Mouse (Mus musculus): ENCODE data around the gene Hspb7.

Hspb7 gene

GRCm38 (mm10) chr4:141420192-141420829 lies at the start of gene Hspb7:
TSS of gene Hspb7 (plus strand) at chr4:141420779.
- in situ Hi-C loops (cut with MboI; ENCODE audit: unreplicated experiment in 2 of 2), result loop anchor here (25.0 kb wide), 2 partner anchors 417 to 542 kb away; partner anchors contain the start of genes Cela2a (in 1 of the 2) and Ctrc (in 1 of the 2)

- in situ Hi-C loops (cut with MboI; ENCODE audit: unreplicated experiment in 2 of 2), result no loop called here
These were observed 48.2 kb upstream of the Hspb7 start for GRCm38 (mm10) chr4:141372426-141372825.

GRCm38 (mm10) chr4:141379674-141380073 lies 40.9 kb upstream of the Hspb7 start:
- in situ Hi-C loops (cut with MboI; ENCODE audit: unreplicated experiment in 2 of 2), result loop anchor here in 1 of 2 experiments (25.0 kb wide), 1 partner anchor 758 kb away; no protein-coding TSS in a partner anchor

GRCm38 (mm10) chr4:141382406-141382805 lies 38.2 kb upstream of the Hspb7 start:
- in situ Hi-C loops (cut with MboI; ENCODE audit: unreplicated experiment in 2 of 2), result loop anchor here in 1 of 2 experiments (25.0 kb wide), 1 partner anchor 755 kb away; no protein-coding TSS in a partner anchor

DNA sequence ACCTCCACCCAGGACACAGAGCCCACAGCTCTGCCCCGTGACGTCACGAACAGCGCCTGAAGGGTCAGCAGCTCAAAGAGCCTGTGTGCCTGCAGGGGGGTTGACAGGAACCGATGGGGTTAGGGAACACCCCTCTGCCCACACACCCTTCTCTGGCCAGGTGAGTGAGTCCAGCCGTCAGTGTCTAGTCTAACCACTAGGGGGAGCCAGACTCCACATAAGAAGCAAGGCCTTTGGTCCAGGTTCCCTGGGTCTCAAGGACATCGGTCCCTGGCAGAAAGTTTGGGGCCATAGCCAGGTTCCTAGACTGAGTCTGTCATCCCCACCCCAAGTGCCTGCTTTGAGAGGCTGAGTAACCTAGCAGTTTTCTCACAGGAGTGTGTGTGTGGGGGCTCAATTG lies 35.3 kb upstream of the Hspb7 start:
- in situ Hi-C loops (cut with MboI; ENCODE audit: unreplicated experiment in 2 of 2), result loop anchor here in 1 of 2 experiments (25.0 kb wide), 1 partner anchor 752 kb away; no protein-coding TSS in a partner anchor

DNA sequence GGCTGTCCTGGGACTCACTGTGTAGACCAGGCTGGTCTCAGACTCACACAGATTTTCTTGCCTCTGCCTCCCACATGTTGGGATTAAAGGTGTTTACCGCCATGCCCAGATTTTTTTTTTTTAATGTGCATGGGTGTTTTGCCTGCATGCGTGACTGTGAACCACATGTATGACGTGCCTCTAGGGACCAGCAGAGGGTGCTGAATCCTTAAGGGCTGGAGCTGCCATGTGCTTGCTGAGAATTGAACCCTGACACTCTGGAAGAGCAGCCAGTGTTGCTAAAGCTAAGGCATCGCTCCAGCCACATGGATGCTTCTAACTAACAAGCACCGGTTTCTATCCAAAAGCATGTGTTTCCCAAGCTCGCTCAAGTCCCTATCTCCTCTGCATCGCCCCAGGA lies 34.4 kb upstream of the Hspb7 start:
- in situ Hi-C loops (cut with MboI; ENCODE audit: unreplicated experiment in 2 of 2), result loop anchor here in 1 of 2 experiments (25.0 kb wide), 1 partner anchor 751 kb away; no protein-coding TSS in a partner anchor

DNA sequence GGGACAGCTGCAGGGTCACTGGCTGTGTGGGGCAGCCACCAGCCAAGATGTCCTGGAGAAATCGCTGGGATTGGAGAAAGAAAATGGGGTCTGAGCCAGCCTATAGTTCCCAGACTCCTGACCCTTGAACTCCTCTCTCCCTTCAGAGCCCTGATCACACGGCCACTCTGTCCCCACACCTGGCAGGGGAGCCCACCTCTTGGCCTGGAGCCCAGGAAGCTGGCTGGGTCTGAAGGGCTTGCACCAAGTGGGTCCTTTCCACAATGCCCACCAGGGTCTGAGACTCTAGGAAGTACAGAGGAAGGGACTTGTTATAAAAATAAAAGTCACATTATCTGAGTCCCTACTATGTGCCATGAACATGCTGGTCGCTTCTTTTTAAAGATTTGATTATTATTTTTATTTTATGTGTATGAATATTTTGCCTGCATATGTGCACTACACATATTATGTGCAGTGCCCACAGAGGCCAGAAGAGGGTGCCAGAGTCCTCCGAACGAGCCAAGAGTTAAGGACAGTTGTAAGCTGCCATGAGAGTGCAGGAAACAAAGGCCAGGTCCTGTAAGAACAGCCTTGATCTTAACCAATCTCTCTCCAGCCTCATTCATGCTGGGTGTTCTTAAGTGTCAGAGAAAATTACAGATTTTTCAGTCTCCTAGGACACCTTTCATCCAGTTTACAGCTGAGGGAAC lies 33.3 kb upstream of the Hspb7 start:
- in situ Hi-C loops (cut with MboI; ENCODE audit: unreplicated experiment in 2 of 2), result loop anchor here in 1 of 2 experiments (25.0 kb wide), 1 partner anchor 750 kb away; no protein-coding TSS in a partner anchor

DNA sequence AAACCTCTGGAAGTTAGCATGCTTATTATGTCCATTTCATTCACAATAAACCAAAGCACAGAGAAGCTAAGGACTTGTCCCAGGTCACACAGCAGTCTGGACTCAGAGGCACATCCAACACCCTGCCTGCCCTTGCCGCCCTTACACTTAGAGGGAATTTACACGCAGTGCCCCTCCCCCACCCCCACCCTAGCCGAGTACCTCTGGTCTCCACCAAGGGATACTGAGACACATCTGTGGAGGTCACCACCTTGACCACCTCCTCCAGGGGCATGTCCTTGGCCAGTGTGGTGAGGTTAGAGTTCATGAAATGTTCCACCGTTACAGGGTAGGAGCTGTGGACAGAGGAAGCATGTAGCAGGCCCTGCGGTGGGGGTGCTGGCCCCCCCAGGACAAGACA lies 32.6 kb upstream of the Hspb7 start:
- in situ Hi-C loops (cut with MboI; ENCODE audit: unreplicated experiment in 2 of 2), result loop anchor here in 1 of 2 experiments (25.0 kb wide), 1 partner anchor 749 kb away; no protein-coding TSS in a partner anchor

GRCm38 (mm10) chr4:141389366-141390150 lies 31.0 kb upstream of the Hspb7 start:
- in situ Hi-C loops (cut with MboI; ENCODE audit: unreplicated experiment in 2 of 2), result loop anchor here in 1 of 2 experiments (25.0 kb wide), 1 partner anchor 748 kb away; no protein-coding TSS in a partner anchor

DNA sequence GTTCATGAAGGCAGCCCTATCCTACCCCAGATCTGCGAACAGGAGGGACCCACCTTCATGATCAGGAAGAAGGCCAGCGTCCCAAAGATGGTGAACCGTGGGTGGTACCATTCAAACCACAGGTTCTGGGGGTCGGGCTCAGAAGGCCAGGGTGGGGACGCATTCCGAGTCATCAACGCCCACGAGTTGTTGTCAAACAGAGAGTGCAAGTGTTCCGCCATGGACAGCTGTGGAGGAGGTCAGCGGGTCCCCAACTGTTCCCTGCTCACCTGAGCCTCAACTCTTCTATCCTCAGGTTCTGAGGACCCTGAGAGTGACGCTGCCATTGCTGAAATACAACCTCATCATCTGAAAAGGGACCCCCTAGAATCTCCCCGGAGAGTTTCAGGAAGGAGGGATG lies 29.3 kb upstream of the Hspb7 start:
- in situ Hi-C loops (cut with MboI; ENCODE audit: unreplicated experiment in 2 of 2), result loop anchor here in 1 of 2 experiments (25.0 kb wide), 1 partner anchor 746 kb away; no protein-coding TSS in a partner anchor

DNA sequence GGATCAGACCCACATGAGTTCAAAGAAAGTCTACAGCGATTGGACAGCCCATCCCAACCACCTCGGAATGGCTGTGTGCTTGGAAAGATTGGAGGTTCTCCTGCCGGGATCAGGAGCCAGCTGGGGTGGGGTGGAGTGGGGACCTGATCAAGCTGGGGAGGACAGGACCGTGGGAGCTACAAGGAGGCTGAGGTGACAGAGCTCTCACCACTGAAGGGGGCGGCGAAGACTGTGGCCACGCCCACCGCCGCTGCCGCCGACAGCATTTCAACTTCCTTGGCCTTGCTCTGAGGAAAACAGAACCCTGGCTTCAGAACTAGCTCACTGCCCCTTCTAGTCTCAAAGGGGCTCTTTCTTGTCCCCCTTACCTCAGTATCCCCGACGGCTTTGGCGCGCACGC lies 25.8 kb upstream of the Hspb7 start:
- in situ Hi-C loops (cut with MboI; ENCODE audit: unreplicated experiment in 2 of 2), result loop anchor here in 1 of 2 experiments (25.0 kb wide), 1 partner anchor 743 kb away; no protein-coding TSS in a partner anchor

DNA sequence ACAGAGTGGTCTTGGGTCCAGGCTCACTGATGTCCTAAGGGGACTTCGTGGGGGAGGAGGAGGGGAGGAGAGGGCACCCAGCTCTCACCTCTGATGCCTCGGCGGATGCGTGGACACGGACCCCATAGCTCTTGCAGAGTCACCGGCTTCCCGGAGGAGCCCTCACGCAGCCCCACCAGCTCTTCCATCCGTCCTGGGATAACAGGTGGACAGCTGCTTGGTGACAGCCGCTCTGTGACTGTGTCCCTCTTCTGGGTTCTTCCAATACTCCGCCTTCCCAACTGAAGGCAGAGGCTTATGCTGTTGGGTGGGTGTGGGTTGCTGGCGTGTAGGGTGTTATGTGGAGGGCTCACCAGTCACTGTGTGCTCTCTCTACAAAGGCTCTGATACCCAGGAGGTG lies 22.7 kb upstream of the Hspb7 start:
- in situ Hi-C loops (cut with MboI; ENCODE audit: unreplicated experiment in 2 of 2), result loop anchor here in 1 of 2 experiments (25.0 kb wide), 1 partner anchor 739 kb away; no protein-coding TSS in a partner anchor

DNA sequence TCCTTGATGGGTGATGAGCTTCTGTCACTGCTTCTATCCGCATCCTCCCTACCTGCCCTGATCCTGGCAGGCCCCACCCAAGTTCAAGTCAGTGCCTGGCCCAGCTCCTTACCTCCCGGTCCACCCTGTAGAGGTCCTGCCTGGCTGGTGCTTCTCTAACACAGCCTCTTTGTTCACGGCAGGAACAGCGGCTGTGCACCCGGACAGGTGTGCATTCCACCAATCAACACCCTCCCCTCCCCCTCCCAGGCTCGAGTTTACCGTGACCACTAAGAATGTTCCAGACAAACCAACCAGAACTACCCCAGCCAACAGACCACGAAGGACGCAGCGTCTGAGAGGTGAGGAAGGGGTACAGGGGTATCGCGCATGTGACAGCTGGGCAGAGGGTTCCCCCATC lies 22.0 kb upstream of the Hspb7 start, which contains the start of gene Clcnka:
Gene Clcnka, minus strand, starts transcription at position 180 of the 400 bp plus-strand sequence.
- in situ Hi-C loops (cut with MboI; ENCODE audit: unreplicated experiment in 2 of 2), result loop anchor here in 1 of 2 experiments (25.0 kb wide), 1 partner anchor 739 kb away; no protein-coding TSS in a partner anchor

- in situ Hi-C loops (cut with MboI; ENCODE audit: unreplicated experiment in 2 of 2), result loop anchor here (10.0 to 25.0 kb wide), 4 partner anchors 175 to 562 kb away; partner anchors contain the start of genes Cela2a (in 1 of the 2) and Ctrc (in 1 of the 2)
These were observed 20.4 kb upstream of the Hspb7 start for GRCm38 (mm10) chr4:141400171-141400570.

- in situ Hi-C loops (cut with MboI; ENCODE audit: unreplicated experiment in 2 of 2), result loop anchor here (10.0 to 25.0 kb wide), 4 partner anchors 170 to 558 kb away; partner anchors contain the start of genes Cela2a (in 1 of the 2) and Ctrc (in 1 of the 2)
These were observed 15.9 kb upstream of the Hspb7 start for GRCm38 (mm10) chr4:141404518-141405313.

DNA sequence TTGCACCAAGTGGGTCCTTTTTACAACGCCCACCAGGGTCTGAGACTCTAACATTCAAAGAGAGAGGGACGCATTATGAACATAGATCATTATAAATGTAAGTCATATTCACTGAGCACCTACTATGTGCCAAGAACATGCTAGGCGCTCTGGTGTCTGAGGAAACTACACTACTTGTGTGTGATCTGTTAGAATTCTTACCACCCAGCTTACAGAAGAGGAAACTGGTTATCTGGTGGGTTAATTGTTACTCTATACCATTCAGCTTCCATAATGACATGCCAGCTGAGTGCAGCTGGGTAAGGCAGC lies 15.3 kb upstream of the Hspb7 start:
- in situ Hi-C loops (cut with MboI; ENCODE audit: unreplicated experiment in 2 of 2), result loop anchor here (10.0 to 25.0 kb wide), 4 partner anchors 170 to 557 kb away; partner anchors contain the start of genes Cela2a (in 1 of the 2) and Ctrc (in 1 of the 2)

- in situ Hi-C loops (cut with MboI; ENCODE audit: unreplicated experiment in 2 of 2), result loop anchor here (10.0 to 25.0 kb wide), 4 partner anchors 168 to 556 kb away; partner anchors contain the start of genes Cela2a (in 1 of the 2) and Ctrc (in 1 of the 2)
These were observed 13.9 kb upstream of the Hspb7 start for GRCm38 (mm10) chr4:141406516-141407299.

- in situ Hi-C loops (cut with MboI; ENCODE audit: unreplicated experiment in 2 of 2), result loop anchor here (10.0 to 25.0 kb wide), 4 partner anchors 166 to 554 kb away; partner anchors contain the start of genes Cela2a (in 1 of the 2) and Ctrc (in 1 of the 2)
These were observed 12.0 kb upstream of the Hspb7 start for GRCm38 (mm10) chr4:141408577-141408976.
